Mouse (Mus musculus): ENCODE results near the gene Sgcb.
A peak's percentile ranks its signal among the peaks of the same experiment; 100 is the strongest.
"Not testable (repeated sequence)": the region's sequence is repeated elsewhere in the genome, so short reads cannot be mapped to it uniquely, and the experiment has no call there.

The Sgcb gene

GRCm38 (mm10) chr5:73633141-73633540 lies 14.4 kb downstream of the Sgcb start:
- peak; percentile 76 for ATAC-seq (ENCODE audit: low TSS enrichment)

GRCm38 (mm10) chr5:73632291-73632690 lies 15.3 kb downstream of the Sgcb start, which contains the start of gene Lrrc66:
TSS of gene Lrrc66 (minus strand) at chr5:73632526.
- no peak for ATAC-seq (ENCODE audit: low TSS enrichment)

GRCm38 (mm10) chr5:73631001-73631558 lies 16.5 kb downstream of the Sgcb start:
- ATAC-seq (ENCODE audit: low TSS enrichment) = no peak

GRCm38 (mm10) chr5:73630141-73630540 lies 17.4 kb downstream of the Sgcb start:
- ATAC-seq (ENCODE audit: low TSS enrichment) = no peak

GRCm38 (mm10) chr5:73627991-73628390 lies 19.6 kb downstream of the Sgcb start:
- no peak for ATAC-seq (ENCODE audit: low TSS enrichment)

- ATAC-seq (ENCODE audit: low TSS enrichment) = no peak
These were observed 20.0 kb downstream of the Sgcb start for GRCm38 (mm10) chr5:73627559-73627958.

- no peak for ATAC-seq (ENCODE audit: low TSS enrichment)
These were observed 20.7 kb downstream of the Sgcb start for GRCm38 (mm10) chr5:73626842-73627241.

- no peak for ATAC-seq (ENCODE audit: low TSS enrichment)
These were observed 22.1 kb downstream of the Sgcb start for GRCm38 (mm10) chr5:73625505-73625904.

GRCm38 (mm10) chr5:73618969-73619368 lies 28.6 kb downstream of the Sgcb start:
- peak; percentile 82 for ATAC-seq (ENCODE audit: low TSS enrichment)

- ATAC-seq (ENCODE audit: low TSS enrichment) = no peak
These were observed 32.4 kb downstream of the Sgcb start for GRCm38 (mm10) chr5:73615211-73615610.

- no peak for ATAC-seq (ENCODE audit: low TSS enrichment)
These were observed 34.3 kb downstream of the Sgcb start for GRCm38 (mm10) chr5:73613296-73613695.

GRCm38 (mm10) chr5:73611071-73611470 lies 36.5 kb downstream of the Sgcb start:
- ATAC-seq (ENCODE audit: low TSS enrichment) = no peak

GRCm38 (mm10) chr5:73604964-73605363 lies 42.6 kb downstream of the Sgcb start:
- peak; percentile 88 for ATAC-seq (ENCODE audit: low TSS enrichment)

GRCm38 (mm10) chr5:73604542-73604941 lies 43.0 kb downstream of the Sgcb start:
- peak; percentile 69 for ATAC-seq (ENCODE audit: low TSS enrichment)

- ATAC-seq (ENCODE audit: low TSS enrichment) = no peak
These were observed 44.7 kb downstream of the Sgcb start for GRCm38 (mm10) chr5:73602865-73603264.

- peak; percentile 26; the same call in 1 of the 2 replicates for ATAC-seq (ENCODE audit: low TSS enrichment)
These were observed 46.2 kb downstream of the Sgcb start for GRCm38 (mm10) chr5:73601361-73601763.

- no peak for ATAC-seq (ENCODE audit: low TSS enrichment)
These were observed 47.6 kb downstream of the Sgcb start for GRCm38 (mm10) chr5:73599991-73600390.

- 0 out of 2 replicates have a peak, but pooled peaks have one; percentile 20 for ATAC-seq (ENCODE audit: low TSS enrichment)
These were observed 48.5 kb downstream of the Sgcb start for GRCm38 (mm10) chr5:73598943-73599695.

GRCm38 (mm10) chr5:73587119-73587518 lies 60.5 kb downstream of the Sgcb start:
- ATAC-seq (ENCODE audit: low TSS enrichment) = no peak

GRCm38 (mm10) chr5:73586597-73586996 lies 61.0 kb downstream of the Sgcb start:
- ATAC-seq (ENCODE audit: low TSS enrichment) = no peak

- ATAC-seq (ENCODE audit: low TSS enrichment) = peak; percentile 82
These were observed 62.1 kb downstream of the Sgcb start for GRCm38 (mm10) chr5:73585212-73586115.

GRCm38 (mm10) chr5:73584011-73584410 lies 63.6 kb downstream of the Sgcb start:
- ATAC-seq (ENCODE audit: low TSS enrichment) = not testable (repeated sequence)

All from frontal cortex, adult (tissue).